Mouse (Mus musculus) G1E (cell line): ENCODE measurements around the gene Trim71. TPM values are rescaled to one million over a fixed set of nuclear protein-coding genes. Genes with fewer than 3 reads are reported as not detected.

Experiments used
- ATAC-seq: 2 replicates; pipeline ENCODE4 v1.8.0; 2016; ENCODE audit warnings: mild to moderate bottlenecking; ENCODE audit not compliant: insufficient number of reproducible peaks, poor library complexity, low FRiP score, severe bottlenecking; ENCODE audit errors: extremely low read depth
- DNase-seq: peaks from one replicate; pipeline ENCODE4 v3.0.0; 2012; ENCODE audit warnings: low spot score
- H3K27me3 ChIP-seq: 2 replicates; pipeline ENCODE4 v1.6.1; 2012; ENCODE audit warnings: mild to moderate bottlenecking, low read length, inconsistent platforms; ENCODE audit not compliant: insufficient read depth
- H3K36me3 ChIP-seq: replicated peaks from 2 replicates; pipeline ENCODE3; 2012; ENCODE audit warnings: mild to moderate bottlenecking, inconsistent platforms
- H3K4me1 ChIP-seq: 2 replicates; pipeline ENCODE4 v1.6.1; 2012; ENCODE audit warnings: low read depth, low read length, inconsistent platforms, mixed read lengths; ENCODE audit not compliant: insufficient read depth
- H3K4me3 ChIP-seq: 2 replicates; pipeline ENCODE4 v1.5.1; 2012; ENCODE audit warnings: low read depth, mild to moderate bottlenecking, inconsistent platforms, low read length, moderate library complexity, mixed read lengths
- H3K9me3 ChIP-seq: replicated peaks from 2 replicates; pipeline ENCODE4 v1.6.1; 2012; ENCODE audit warnings: inconsistent platforms
- CTCF ChIP-seq: IDR thresholded peaks from 2 replicates; pipeline ENCODE4 v1.5.1; 2012; ENCODE audit warnings: low read depth, low read length, inconsistent platforms, mixed read lengths
- GATA1 ChIP-seq: IDR thresholded peaks from 2 replicates; pipeline ENCODE4 v1.6.1; 2012; ENCODE audit warnings: borderline replicate concordance, low read length, inconsistent platforms, mixed read lengths
- GATA2 ChIP-seq: IDR thresholded peaks from 2 replicates; pipeline ENCODE4 v1.6.1; 2012; ENCODE audit warnings: low read depth, low read length, inconsistent platforms, borderline replicate concordance
- POLR2AphosphoS5 ChIP-seq: IDR thresholded peaks from 2 replicates; pipeline ENCODE4 v1.6.1; 2012; ENCODE audit warnings: low read depth, low read length, inconsistent platforms; ENCODE audit not compliant: insufficient replicate concordance
- TAL1 ChIP-seq: conservative IDR thresholded peaks from 2 replicates; pipeline ENCODE4 v1.6.1; 2012; ENCODE audit warnings: low read depth, low read length, inconsistent platforms, mixed read lengths
- polyA plus RNA-seq: library from polyadenylated mRNA; stranded (reverse); fragments of >175 nt; gene quantifications from 2 replicates; pipeline ENCODE4 v1.2.3, GENCODE M21; 2012
- total RNA-seq, 2 experiments: library from RNA; stranded (forward) in 1 of 2; stranded (reverse) in 1 of 2; fragments of 200-1000 nt in 1 of 2; fragments of >200 nt in 1 of 2; fragmentation: Nextera tagmentation in 1 of 2; gene quantifications; 2 replicates each; pipeline ENCODE4 v1.2.3; 2014 to 2017

Gene Trim71
- total RNA-seq (2014; fragmentation: Nextera tagmentation), result not detected in 2 replicates
- 0.11 TPM in 1 of 2 replicates, not detected in the other for total RNA-seq (2017)
- polyA plus RNA-seq, result not detected in 2 replicates

GRCm38 (mm10) chr9:114563761-114564606 is at the start of gene Trim71:
Trim71 (minus strand) TSS chr9:114564369.
- DNase-seq (no peak), ATAC-seq (no peak)
- peaks cover 3% of the 10 kb centered on the region; the same call in 1 of the 2 replicates for H3K27me3 ChIP-seq
- H3K4me1 ChIP-seq, result no peaks in the 10 kb centered on the region
- TF ChIP-seq POLR2AphosphoS5, result no peak
- H3K4me3 ChIP-seq, result no peak within 1 kb of the TSS; the same call in 1 of the 2 replicates
- H3K36me3 ChIP-seq, result no peaks in the 10 kb centered on the region
- H3K9me3 ChIP-seq, result peaks cover 35% of the 10 kb centered on the region

GRCm38 (mm10) chr9:114613026-114613425 is 48.9 kb upstream of the Trim71 start:
- no peaks in the 10 kb centered on the region for H3K9me3 ChIP-seq
- no peaks in the 10 kb centered on the region for H3K4me1 ChIP-seq
- DNase-seq (no peak), ATAC-seq (no peak)
- H3K27me3 ChIP-seq, result no peaks in the 10 kb centered on the region
- no peak overlapping the region for H3K4me3 ChIP-seq
- peaks cover 88% of the 10 kb centered on the region for H3K36me3 ChIP-seq
- TF ChIP-seq GATA1, result no peak
- TF ChIP-seq POLR2AphosphoS5, result no peak
- no peak for TF ChIP-seq TAL1

DNA sequence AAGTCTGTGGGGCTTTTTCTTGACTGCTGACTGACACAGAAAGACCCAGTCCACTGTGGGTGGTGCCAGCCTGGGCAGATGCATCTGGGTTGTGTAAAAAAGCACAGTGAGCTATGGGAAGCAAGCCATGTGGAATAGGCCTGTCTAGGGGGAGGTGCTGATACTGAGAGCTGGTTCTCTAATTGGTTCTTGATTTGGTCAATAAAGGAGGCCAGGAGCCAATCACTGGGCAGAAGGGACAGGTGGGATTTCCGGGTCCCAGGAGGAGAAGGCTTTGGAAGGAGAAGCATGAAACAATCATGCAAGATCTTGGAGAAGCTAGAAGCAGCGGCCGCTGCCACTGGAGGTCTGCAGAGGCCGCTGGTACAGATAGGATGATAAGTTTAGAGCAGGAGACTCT is 48.4 kb upstream of the Trim71 start:
- Histone ChIP-seq H3K9me3 (no peaks in the 10 kb centered on the region), H3K36me3 (peaks cover 88% of the 10 kb centered on the region), H3K27me3 (no peaks in the 10 kb centered on the region), H3K4me1 (no peaks in the 10 kb centered on the region), H3K4me3 (no peak overlapping the region)
- DNase-seq, result no peak
- no peak for ATAC-seq
- TF ChIP-seq POLR2AphosphoS5, result no peak
- TF ChIP-seq GATA2, result no peak
- no peak for TF ChIP-seq CTCF
- no peak for TF ChIP-seq GATA1
- TF ChIP-seq TAL1, result no peak

GRCm38 (mm10) chr9:114610266-114610665 is 46.1 kb upstream of the Trim71 start:
- Histone ChIP-seq H3K9me3 (no peaks in the 10 kb centered on the region), H3K4me3 (no peak overlapping the region), H3K4me1 (no peaks in the 10 kb centered on the region), H3K36me3 (peaks cover 95% of the 10 kb centered on the region), H3K27me3 (no peaks in the 10 kb centered on the region)
- no peak for ATAC-seq
- no peak for DNase-seq
- no peak for TF ChIP-seq CTCF
- TF ChIP-seq GATA2, result no peak
- no peak for TF ChIP-seq GATA1
- TF ChIP-seq POLR2AphosphoS5, result no peak
- no peak for TF ChIP-seq TAL1

DNA sequence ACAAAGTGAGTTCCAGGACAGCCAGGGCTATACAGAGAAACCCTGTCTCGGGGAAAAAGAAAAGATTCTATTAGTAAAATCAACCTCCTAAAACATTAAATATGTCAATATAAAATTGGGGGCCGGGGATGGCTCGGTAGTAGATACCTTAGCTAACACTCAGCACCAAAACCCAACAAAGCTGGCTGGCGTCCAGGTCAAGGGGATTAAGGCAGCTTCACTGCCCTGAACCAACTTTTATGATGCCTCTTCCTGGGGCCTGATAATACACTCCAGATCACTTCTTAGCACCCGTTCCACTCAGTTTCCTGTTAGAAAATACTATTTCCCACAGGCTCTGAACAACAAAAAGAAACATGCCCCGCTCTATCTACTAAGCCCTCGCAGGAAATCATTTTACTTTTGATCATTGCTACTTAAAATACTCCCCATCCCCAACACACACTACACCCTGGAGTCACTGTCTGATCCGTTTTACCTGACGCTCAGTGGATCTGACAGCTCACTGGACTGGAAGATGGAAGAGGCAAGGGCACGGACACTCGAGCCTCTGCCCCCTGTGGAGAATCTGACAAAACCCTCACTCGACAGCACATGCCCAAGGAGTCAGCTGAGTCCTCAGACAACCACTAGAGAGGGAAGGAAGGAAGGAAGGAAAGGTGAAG is 39.8 kb upstream of the Trim71 start:
- ATAC-seq, result no peak
- Histone ChIP-seq H3K27me3 (no peaks in the 10 kb centered on the region), H3K36me3 (peaks cover 89% of the 10 kb centered on the region), H3K4me1 (no peaks in the 10 kb centered on the region), H3K9me3 (no peaks in the 10 kb centered on the region), H3K4me3 (no peak overlapping the region)
- DNase-seq, result no peak
- TF ChIP-seq GATA1, result no peak
- no peak for TF ChIP-seq POLR2AphosphoS5
- no peak for TF ChIP-seq CTCF
- no peak for TF ChIP-seq GATA2
- no peak for TF ChIP-seq TAL1

DNA sequence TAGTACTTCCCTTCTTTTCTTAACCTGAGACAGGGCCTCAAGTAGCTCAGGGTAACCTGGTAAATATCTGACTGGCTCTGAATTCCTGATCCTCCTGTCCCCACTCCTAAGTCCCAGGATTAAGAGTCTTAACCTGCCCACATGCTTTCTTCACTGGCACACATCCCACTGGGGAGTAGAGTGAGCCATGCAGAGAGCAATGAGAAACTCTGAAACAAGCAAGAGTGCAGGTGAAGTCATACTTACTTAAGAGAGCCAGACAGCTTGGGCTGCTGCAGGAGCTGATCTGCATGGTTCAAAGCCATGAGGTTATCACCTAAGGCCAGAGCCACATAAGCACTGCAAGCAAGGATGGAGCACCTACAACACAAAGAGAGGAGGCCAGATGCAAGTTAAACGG is 36.9 kb upstream of the Trim71 start:
- Histone ChIP-seq H3K9me3 (no peaks in the 10 kb centered on the region), H3K4me3 (no peak overlapping the region), H3K4me1 (no peaks in the 10 kb centered on the region), H3K36me3 (peaks cover 90% of the 10 kb centered on the region), H3K27me3 (no peaks in the 10 kb centered on the region)
- ATAC-seq (no peak), DNase-seq (no peak)
- TF ChIP-seq TAL1 (no peak), GATA2 (no peak), GATA1 (no peak), CTCF (no peak), POLR2AphosphoS5 (no peak)

- ATAC-seq, result no peak
- H3K4me3 ChIP-seq, result no peak overlapping the region
- no peaks in the 10 kb centered on the region for H3K27me3 ChIP-seq
- TF ChIP-seq CTCF (no peak), GATA2 (no peak), POLR2AphosphoS5 (no peak), TAL1 (no peak), GATA1 (no peak)
- peak; percentile 12 for DNase-seq
- peaks cover 7% of the 10 kb centered on the region for H3K4me1 ChIP-seq
- H3K36me3 ChIP-seq, result peaks cover 50% of the 10 kb centered on the region
- H3K9me3 ChIP-seq, result no peaks in the 10 kb centered on the region
Observed at GRCm38 (mm10) chr9:114585017-114585345, 20.8 kb upstream of the Trim71 start.
